Mouse (Mus musculus): ENCODE results near the gene Phlpp1. TPM values are rescaled to one million over a fixed set of nuclear protein-coding genes. Genes with fewer than 3 reads are reported as not detected.

Phlpp1 gene
- polyA plus RNA-seq, 1 experiment from 2014 or later: 5.1 TPM

DNA sequence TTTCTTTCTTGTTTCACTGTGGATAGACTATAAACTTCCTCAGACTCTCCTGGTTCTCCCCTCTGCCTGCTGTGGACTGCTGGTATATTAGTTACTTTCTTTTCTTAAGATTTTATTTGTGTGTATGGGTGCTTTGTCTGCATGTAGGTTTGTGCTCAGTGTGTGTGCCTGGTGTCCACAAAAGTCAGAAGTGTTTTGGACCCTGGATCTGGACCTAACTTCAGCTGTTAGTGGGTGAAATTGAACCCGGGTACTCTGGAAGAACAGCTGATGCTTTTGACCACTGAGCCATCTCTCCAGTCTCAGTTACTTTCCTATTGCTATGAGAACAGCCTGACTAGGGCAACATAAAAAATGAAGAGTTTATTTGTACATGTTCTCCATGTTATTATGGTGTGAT, 29.5 kb downstream of the Phlpp1 start:
- Histone ChIP-seq H3K9me3 (no peaks in the 10 kb centered on the region), H3K4me2 (replicated peaks) (no peak overlapping the region), H3K27ac (no peak overlapping the region), H3K9ac (no peak overlapping the region), H3K4me1 (peaks cover 16% of the 10 kb centered on the region; the same call in 1 of the 2 replicates), H3K36me3 (no peaks in the 10 kb centered on the region), H3K4me3 (no peak overlapping the region), H3K27me3 (no peaks in the 10 kb centered on the region)
- no peak for ATAC-seq (ENCODE audit: insufficient number of reproducible peaks, insufficient read depth, low FRiP score, low TSS enrichment)
- WGBS: 83% methylated on average over 1 of the region's 1 CpGs

DNA sequence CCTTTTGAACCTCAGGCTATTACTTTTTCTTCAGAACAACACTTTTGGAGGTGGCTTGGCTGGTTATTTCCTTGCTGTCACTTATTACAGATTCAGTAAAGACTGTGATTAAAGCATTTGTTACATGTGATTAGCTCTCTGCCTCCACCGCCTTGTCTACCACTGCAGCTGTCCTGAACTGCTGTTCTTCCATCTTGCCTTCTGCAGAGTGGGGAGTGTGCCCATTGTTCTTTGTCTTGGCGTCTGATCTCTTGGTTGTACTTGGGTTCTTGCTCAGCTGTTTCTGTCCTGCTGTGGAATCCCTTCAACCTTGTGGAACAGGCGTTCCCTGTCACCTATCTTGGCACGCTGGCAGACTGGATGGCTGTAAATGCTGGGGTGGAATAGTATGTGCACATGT, 30.4 kb downstream of the Phlpp1 start:
- H3K4me1 ChIP-seq: peaks cover 16% of the 10 kb centered on the region; the same call in 1 of the 2 replicates
- WGBS: 70% methylated on average over 4 of the region's 4 CpGs

DNA sequence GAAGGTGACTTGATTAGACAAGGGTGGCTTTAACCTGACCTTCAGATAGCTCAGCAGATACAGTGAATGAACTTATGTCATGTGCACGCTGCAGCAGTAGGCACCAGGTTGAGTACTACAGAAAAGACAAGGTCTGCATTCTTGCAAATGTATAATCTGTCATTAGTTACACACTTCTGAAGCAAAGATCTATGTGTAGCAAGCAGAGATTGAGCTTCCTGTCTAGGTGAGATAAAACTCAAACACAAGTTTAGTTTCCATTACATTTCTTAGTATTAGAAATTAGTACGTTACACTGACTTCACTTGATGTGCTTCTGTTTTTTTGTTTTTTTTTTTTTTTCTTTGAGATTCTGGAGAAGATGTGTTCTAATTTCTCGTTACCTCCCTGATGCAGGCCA, 32.4 kb downstream of the Phlpp1 start:
- Histone ChIP-seq H3K27me3 (no peaks in the 10 kb centered on the region), H3K36me3 (no peaks in the 10 kb centered on the region), H3K27ac (no peak overlapping the region), H3K9ac (no peak overlapping the region), H3K4me1 (peaks cover 22% of the 10 kb centered on the region), H3K4me3 (no peak overlapping the region), H3K4me2 (replicated peaks) (no peak overlapping the region), H3K9me3 (no peaks in the 10 kb centered on the region)
- ATAC-seq (ENCODE audit: insufficient number of reproducible peaks, insufficient read depth, low FRiP score, low TSS enrichment): no peak
- 77% methylated on average over 3 of the region's 3 CpGs for WGBS

More for the DNA sequence above, 30.4 kb downstream of the Phlpp1 start:
- H3K36me3 ChIP-seq: no peaks in the 10 kb centered on the region
- H3K9ac ChIP-seq: no peak overlapping the region
- H3K27ac ChIP-seq: no peak overlapping the region
- no peak overlapping the region for H3K4me3 ChIP-seq
- ATAC-seq (ENCODE audit: insufficient number of reproducible peaks, insufficient read depth, low FRiP score, low TSS enrichment): no peak
- no peaks in the 10 kb centered on the region for H3K27me3 ChIP-seq
- H3K9me3 ChIP-seq: no peaks in the 10 kb centered on the region
- no peak overlapping the region for H3K4me2 ChIP-seq (replicated peaks)

DNA sequence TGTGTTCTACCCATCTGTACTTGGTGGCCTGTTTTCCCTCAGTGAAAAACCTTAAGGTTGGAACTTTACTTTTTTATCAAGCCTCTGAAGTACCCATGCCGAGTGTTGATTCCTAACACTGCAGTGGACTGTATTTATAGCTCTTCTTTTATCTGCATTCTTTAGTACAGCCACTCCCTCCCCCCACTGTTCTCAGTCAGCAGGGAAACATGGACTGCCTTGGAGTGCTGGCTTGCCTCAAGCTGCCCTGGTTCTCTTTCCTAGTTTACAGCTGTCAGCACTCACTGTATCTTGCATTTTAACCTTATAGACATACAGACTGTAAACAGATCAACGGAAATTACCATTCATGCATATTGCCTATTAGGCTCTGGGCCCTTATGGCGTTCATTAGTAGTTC, 32.8 kb downstream of the Phlpp1 start:
- no peak for ATAC-seq (ENCODE audit: insufficient number of reproducible peaks, insufficient read depth, low FRiP score, low TSS enrichment)
- no peak overlapping the region for H3K4me3 ChIP-seq
- WGBS: 44% methylated on average over 3 of the region's 3 CpGs
- no peak overlapping the region for H3K9ac ChIP-seq
- no peaks in the 10 kb centered on the region for H3K9me3 ChIP-seq
- H3K4me1 ChIP-seq: peaks cover 22% of the 10 kb centered on the region
- no peak overlapping the region for H3K27ac ChIP-seq
- H3K27me3 ChIP-seq: no peaks in the 10 kb centered on the region
- H3K4me2 ChIP-seq (replicated peaks): no peak overlapping the region
- H3K36me3 ChIP-seq: no peaks in the 10 kb centered on the region

DNA sequence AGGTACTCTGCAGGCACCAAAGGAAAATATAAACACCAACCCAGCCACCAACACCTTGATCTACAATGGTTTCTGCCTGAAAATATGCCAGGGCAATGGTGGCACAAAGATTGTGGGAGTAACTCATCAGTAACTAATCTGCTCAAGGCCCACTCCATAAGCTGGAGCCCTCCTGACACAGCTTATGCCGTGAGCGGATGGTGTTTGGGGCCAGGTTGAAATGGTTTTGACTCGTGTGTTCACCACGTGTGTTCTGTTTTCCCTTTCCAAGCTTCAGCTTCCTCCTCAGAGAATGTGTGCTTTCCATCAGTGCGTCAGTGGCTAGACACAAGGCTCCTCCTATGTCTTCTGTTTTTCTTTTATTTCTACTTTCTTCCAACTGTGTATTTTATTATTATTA, 37.0 kb downstream of the Phlpp1 start:
- no peak overlapping the region for H3K4me2 ChIP-seq (replicated peaks)
- no peaks in the 10 kb centered on the region for H3K27me3 ChIP-seq
- peaks cover 15% of the 10 kb centered on the region; the same call in 1 of the 2 replicates for H3K4me1 ChIP-seq
- H3K27ac ChIP-seq: no peak overlapping the region
- H3K9me3 ChIP-seq: no peaks in the 10 kb centered on the region
- H3K4me3 ChIP-seq: no peak overlapping the region
- ATAC-seq (ENCODE audit: insufficient number of reproducible peaks, insufficient read depth, low FRiP score, low TSS enrichment): no peak
- 44% methylated on average over 5 of the region's 5 CpGs for WGBS
- no peak overlapping the region for H3K9ac ChIP-seq
- H3K36me3 ChIP-seq: no peaks in the 10 kb centered on the region

DNA sequence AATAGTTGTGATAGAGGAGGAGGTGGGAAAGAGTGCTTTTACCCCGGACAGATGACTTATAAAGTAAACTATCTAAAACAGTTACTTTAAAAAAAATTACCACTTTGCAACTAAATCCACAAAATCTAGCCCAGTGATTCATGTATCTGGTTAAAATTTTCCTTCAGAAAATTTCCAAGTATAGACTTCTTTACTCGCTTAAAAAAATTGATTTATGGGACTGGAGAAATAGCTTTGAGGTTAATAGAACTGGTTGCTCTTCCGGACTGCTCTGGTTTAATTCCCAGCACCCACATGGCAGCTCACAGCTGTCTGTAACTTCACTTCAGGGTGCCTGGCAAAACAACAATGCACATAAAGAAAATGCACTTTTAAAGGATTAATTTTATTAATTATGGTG, 38.9 kb downstream of the Phlpp1 start:
- Histone ChIP-seq H3K27ac (no peak overlapping the region), H3K4me2 (replicated peaks) (no peak overlapping the region), H3K9me3 (no peaks in the 10 kb centered on the region), H3K9ac (no peak overlapping the region), H3K36me3 (no peaks in the 10 kb centered on the region), H3K4me3 (no peak overlapping the region), H3K27me3 (no peaks in the 10 kb centered on the region), H3K4me1 (peaks cover 8% of the 10 kb centered on the region; the same call in 1 of the 2 replicates)
- ATAC-seq (ENCODE audit: insufficient number of reproducible peaks, insufficient read depth, low FRiP score, low TSS enrichment): no peak
- 85% methylated on average over 3 of the region's 3 CpGs for WGBS

DNA sequence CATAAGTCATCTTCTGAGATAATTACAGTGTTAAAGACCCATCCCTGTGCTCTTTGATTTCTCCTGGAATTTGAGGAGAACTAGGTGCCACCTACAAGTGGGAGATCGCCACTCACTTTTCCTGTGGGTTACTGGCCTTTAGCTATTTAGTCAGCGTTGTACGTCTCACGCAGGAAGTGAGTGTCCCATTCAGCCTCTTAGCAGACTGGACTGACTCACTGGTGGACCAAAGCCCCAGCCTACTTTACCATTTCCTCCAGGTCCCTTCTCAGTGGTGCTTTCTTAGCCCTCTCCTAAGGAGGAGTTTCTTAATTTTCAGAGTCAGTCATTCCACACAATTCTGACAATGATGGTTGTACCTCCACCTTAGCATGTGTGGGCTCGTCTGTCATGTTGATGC, 39.6 kb downstream of the Phlpp1 start:
- no peak for ATAC-seq (ENCODE audit: insufficient number of reproducible peaks, insufficient read depth, low FRiP score, low TSS enrichment)
- 84% methylated on average over 5 of the region's 5 CpGs for WGBS
- Histone ChIP-seq H3K27ac (no peak overlapping the region), H3K27me3 (no peaks in the 10 kb centered on the region), H3K9ac (no peak overlapping the region), H3K36me3 (no peaks in the 10 kb centered on the region), H3K4me2 (replicated peaks) (no peak overlapping the region), H3K4me1 (peaks cover 8% of the 10 kb centered on the region; the same call in 1 of the 2 replicates), H3K9me3 (no peaks in the 10 kb centered on the region), H3K4me3 (no peak overlapping the region)

DNA sequence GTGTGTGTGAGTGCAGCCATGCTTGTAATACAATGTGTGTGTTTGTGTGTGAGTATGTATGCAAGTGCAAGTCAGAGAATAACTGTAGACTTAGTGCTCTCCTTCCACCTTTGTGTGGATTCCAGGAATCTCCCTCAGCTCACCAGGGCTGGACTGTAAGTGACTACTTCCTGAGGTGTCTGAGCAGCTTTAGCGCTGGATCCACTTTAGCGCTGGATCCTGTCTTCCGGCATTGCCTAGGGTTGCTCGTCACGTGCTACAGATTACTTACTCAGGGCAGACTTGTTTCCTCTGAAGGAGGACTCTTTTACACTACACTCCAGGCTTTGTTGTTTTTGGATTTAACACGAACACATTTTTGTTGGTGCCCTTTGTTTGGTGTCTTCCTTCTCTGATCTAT, 48.9 kb downstream of the Phlpp1 start:
- Histone ChIP-seq H3K27ac (no peak overlapping the region), H3K27me3 (no peaks in the 10 kb centered on the region), H3K9ac (no peak overlapping the region), H3K4me1 (no peaks in the 10 kb centered on the region), H3K36me3 (no peaks in the 10 kb centered on the region), H3K4me3 (no peak overlapping the region), H3K9me3 (no peaks in the 10 kb centered on the region), H3K4me2 (replicated peaks) (no peak overlapping the region)
- ATAC-seq (ENCODE audit: insufficient number of reproducible peaks, insufficient read depth, low FRiP score, low TSS enrichment): no peak; the same call in 1 of the 2 replicates
- WGBS: 46% methylated on average over 6 of the region's 6 CpGs

DNA sequence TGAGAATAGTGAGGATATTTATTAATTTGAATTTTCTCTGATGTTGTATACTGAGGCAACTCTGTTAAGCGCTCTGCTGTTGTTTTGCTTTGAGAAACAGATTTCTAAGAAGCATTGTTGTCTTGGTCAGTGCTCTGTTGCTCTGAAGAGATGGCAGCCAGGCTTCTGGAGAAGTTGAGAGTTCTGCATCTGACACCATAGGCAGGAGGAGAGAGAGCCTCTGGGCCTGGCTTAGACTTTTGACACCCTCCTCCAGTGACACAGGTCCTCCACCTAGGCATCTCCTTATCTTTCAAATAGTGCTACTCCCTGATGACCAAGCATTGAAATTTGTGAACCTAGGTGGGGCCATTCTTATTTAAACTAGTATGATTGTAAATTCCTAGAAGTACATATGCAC, 49.8 kb downstream of the Phlpp1 start:
- no peak overlapping the region for H3K9ac ChIP-seq
- H3K9me3 ChIP-seq: no peaks in the 10 kb centered on the region
- no peak overlapping the region for H3K4me2 ChIP-seq (replicated peaks)
- WGBS: 81% methylated on average over 1 of the region's 1 CpGs
- ATAC-seq (ENCODE audit: insufficient number of reproducible peaks, insufficient read depth, low FRiP score, low TSS enrichment): no peak
- H3K36me3 ChIP-seq: no peaks in the 10 kb centered on the region
- no peak overlapping the region for H3K27ac ChIP-seq
- H3K27me3 ChIP-seq: no peaks in the 10 kb centered on the region
- H3K4me3 ChIP-seq: no peak overlapping the region
- H3K4me1 ChIP-seq: no peaks in the 10 kb centered on the region

DNA sequence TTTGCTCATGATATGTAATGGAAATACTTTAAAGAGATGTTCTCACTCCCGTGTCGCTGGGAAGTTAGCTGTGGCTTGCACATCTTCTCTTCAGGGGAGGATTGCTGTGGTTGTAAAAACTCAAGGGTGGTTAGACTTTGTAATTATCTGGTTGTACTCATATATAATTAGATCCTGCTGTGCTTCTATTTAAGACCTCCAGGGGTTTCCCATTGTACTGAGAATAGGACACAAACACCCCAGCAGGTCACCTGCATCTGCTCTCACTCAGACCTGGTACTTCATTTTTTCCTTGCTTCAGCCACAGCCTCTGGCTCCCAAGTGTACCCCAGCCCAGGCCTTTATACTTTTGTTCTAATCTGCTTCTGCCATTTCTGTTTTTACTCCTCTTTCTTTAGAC, 50.4 kb downstream of the Phlpp1 start:
- no peak overlapping the region for H3K4me3 ChIP-seq
- ATAC-seq (ENCODE audit: insufficient number of reproducible peaks, insufficient read depth, low FRiP score, low TSS enrichment): no peak
- no peaks in the 10 kb centered on the region for H3K27me3 ChIP-seq
- H3K4me1 ChIP-seq: no peaks in the 10 kb centered on the region
- H3K4me2 ChIP-seq (replicated peaks): no peak overlapping the region
- no peaks in the 10 kb centered on the region for H3K36me3 ChIP-seq
- H3K27ac ChIP-seq: no peak overlapping the region
- no peak overlapping the region for H3K9ac ChIP-seq
- H3K9me3 ChIP-seq: no peaks in the 10 kb centered on the region
- 24% methylated on average over 2 of the region's 2 CpGs for whole genome bisulfite sequencing

DNA sequence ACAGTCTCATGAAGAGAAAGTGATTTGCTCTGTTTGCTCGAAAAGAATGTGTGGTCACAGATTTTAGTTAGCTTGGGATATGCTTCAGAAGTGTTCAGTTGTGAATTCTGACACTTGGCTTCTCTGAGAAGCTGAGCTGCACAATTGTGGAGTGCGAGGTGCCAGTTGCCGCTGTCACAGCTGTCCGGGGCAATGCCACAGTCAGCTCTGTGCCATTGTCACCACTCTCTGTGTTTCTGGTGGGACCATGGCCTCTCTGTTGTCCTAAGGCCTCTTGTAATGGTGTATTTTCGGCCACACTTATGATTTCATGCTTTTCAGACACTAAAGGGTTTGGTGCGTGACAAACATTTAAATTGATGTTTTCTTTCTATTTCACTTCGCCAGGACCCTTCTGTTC, 55.1 kb downstream of the Phlpp1 start:
- no peak overlapping the region for H3K9ac ChIP-seq
- no peak overlapping the region for H3K27ac ChIP-seq
- H3K27me3 ChIP-seq: no peaks in the 10 kb centered on the region
- H3K4me3 ChIP-seq: no peak overlapping the region
- H3K4me1 ChIP-seq: no peaks in the 10 kb centered on the region
- no peaks in the 10 kb centered on the region for H3K9me3 ChIP-seq
- H3K4me2 ChIP-seq (replicated peaks): no peak overlapping the region
- no peak for ATAC-seq (ENCODE audit: insufficient number of reproducible peaks, insufficient read depth, low FRiP score, low TSS enrichment)
- 84% methylated on average over 7 of the region's 7 CpGs for WGBS
- no peaks in the 10 kb centered on the region for H3K36me3 ChIP-seq

DNA sequence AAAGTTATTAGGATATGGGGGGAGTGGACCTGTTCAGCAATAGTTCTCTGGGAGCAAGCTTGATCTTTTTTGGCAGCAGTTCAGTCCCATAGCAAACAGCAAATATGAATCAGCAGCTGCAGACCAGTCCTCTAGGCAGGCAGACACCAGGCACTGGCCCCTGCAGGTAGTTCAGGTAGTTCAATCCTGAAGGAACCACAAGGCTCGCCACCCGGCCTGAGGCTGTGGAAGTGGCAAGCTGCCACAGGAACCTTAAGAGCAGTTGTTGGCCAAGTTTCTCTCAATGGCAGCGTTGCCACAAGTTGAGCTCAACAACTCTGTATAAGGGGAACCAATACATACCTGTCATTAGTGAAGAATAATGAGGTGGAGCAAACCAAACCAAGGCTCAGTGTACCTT, 58.8 kb downstream of the Phlpp1 start:
- Histone ChIP-seq H3K36me3 (no peaks in the 10 kb centered on the region), H3K27me3 (no peaks in the 10 kb centered on the region), H3K9ac (no peak overlapping the region), H3K9me3 (no peaks in the 10 kb centered on the region), H3K4me1 (no peaks in the 10 kb centered on the region), H3K4me3 (no peak overlapping the region), H3K4me2 (replicated peaks) (no peak overlapping the region), H3K27ac (no peak overlapping the region)
- WGBS: 83% methylated on average over 3 of the region's 3 CpGs
- ATAC-seq (ENCODE audit: insufficient number of reproducible peaks, insufficient read depth, low FRiP score, low TSS enrichment): no peak

DNA sequence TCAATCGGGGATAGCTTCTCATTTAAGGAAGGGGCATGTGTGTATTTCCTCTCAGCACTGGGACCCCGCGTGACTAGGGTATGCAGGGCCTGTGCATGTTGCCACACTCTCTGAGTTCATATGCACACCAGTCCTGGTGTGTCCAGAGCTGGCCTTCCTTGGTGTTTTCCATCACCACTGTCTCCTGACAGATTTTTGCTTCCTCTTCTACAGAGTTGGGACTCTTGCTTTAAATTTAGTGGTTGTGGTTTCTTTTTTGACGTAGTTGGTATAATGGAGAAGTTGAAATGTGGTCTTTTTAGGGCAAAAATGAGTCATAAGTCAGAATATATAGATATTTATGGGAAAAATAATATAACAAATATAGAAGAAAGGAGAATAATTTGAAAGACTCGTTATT, 59.8 kb downstream of the Phlpp1 start:
- ATAC-seq (ENCODE audit: insufficient number of reproducible peaks, insufficient read depth, low FRiP score, low TSS enrichment): no peak
- H3K27ac ChIP-seq: no peak overlapping the region
- H3K9ac ChIP-seq: no peak overlapping the region
- WGBS: 84% methylated on average over 5 of the region's 5 CpGs
- H3K27me3 ChIP-seq: no peaks in the 10 kb centered on the region
- no peaks in the 10 kb centered on the region for H3K36me3 ChIP-seq
- no peaks in the 10 kb centered on the region for H3K4me1 ChIP-seq
- H3K4me2 ChIP-seq (replicated peaks): no peak overlapping the region
- no peaks in the 10 kb centered on the region for H3K9me3 ChIP-seq
- H3K4me3 ChIP-seq: no peak overlapping the region

Measured in embryonic facial prominence, embryonic 12.5 days (tissue).